Mouse (Mus musculus): ENCODE data around the gene Gm10642. TPM values are rescaled to one million over a fixed set of nuclear protein-coding genes. Genes with fewer than 3 reads are reported as not detected.
A peak's percentile ranks its signal among the peaks of the same experiment; 100 is the strongest.

Gene Gm10642
- polyA plus RNA-seq, 1 experiment: not detected

DNA sequence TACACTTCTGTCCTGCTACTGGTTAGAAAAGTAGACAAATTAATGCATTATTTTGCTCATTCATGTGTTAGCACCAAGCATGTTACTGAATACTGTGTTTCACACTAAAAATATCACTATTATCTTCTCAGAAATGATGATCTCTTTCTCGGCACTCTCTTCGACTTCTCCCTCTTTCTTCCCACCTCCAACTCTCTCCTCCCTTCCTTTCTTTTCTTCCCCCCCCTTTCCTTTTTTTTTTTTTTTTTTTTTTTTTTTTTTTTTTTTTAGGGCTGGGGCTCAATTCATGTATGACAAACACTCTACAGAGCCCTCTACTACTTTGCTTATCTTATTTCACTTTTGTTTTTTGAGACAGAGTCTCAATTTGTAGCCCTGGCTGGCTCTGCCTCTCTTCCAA lies 2.2 kb downstream of the Gm10642 start:
- TF ChIP-seq CTCF (IDR thresholded peaks at IDR 0.05; ENCODE audit: low read depth, low read length) (no peak), EP300 (IDR thresholded peaks at IDR 0.05; ENCODE audit: insufficient read depth, low read depth, low read length) (no peak), POLR2A (IDR thresholded peaks at IDR 0.05; ENCODE audit: insufficient read depth, low read length) (no peak)
- Histone ChIP-seq H3K27ac (ENCODE audit: insufficient read depth, low read length) (no peak overlapping the region), H3K9me3 (replicated peaks; ENCODE audit: control insufficient read depth, insufficient read depth, low read length, poor library complexity, severe bottlenecking) (no peaks in the 10 kb centered on the region), H3K4me1 (ENCODE audit: control insufficient read depth, insufficient read depth, low read length) (no peaks in the 10 kb centered on the region), H3K9ac (ENCODE audit: low read depth, poor library complexity, severe bottlenecking) (no peak overlapping the region), H3K36me3 (ENCODE audit: control insufficient read depth, insufficient read depth, low read length, poor library complexity, severe bottlenecking) (no peaks in the 10 kb centered on the region), H3K4me3 (ENCODE audit: low read depth, low read length) (no peak overlapping the region), H3K27me3 (ENCODE audit: control insufficient read depth, insufficient read depth, low read length, poor library complexity, severe bottlenecking) (no peaks in the 10 kb centered on the region)

DNA sequence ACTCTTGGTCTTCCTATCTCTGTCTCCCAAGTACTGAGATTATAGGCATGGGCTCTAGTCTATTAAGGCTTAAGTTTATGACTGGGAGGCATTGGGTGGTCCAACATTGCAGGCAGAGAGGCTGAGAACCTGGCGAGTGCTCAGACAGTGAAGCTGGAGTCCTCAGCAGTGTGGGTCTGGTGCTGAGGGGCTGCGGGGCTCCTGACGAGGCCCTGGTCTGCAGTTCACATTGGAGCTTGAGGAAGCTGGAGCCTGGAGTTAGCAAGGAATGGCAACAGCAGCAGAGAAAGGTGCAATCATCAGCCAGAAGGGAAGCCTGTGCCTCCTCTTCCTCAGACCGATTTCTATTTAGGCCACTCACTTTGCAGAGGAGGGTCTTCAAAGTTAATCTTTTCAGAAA lies 8.8 kb downstream of the Gm10642 start:
- TF ChIP-seq CTCF (IDR thresholded peaks at IDR 0.05; ENCODE audit: low read depth, low read length) (no peak), EP300 (IDR thresholded peaks at IDR 0.05; ENCODE audit: insufficient read depth, low read depth, low read length) (no peak), POLR2A (IDR thresholded peaks at IDR 0.05; ENCODE audit: insufficient read depth, low read length) (no peak)
- no peak overlapping the region for H3K4me3 ChIP-seq (ENCODE audit: low read depth, low read length)
- H3K27me3 ChIP-seq (ENCODE audit: control insufficient read depth, insufficient read depth, low read length, poor library complexity, severe bottlenecking): no peaks in the 10 kb centered on the region
- no peaks in the 10 kb centered on the region for H3K4me1 ChIP-seq (ENCODE audit: control insufficient read depth, insufficient read depth, low read length)
- H3K9ac ChIP-seq (ENCODE audit: low read depth, poor library complexity, severe bottlenecking): no peak overlapping the region
- no peaks in the 10 kb centered on the region for H3K36me3 ChIP-seq (ENCODE audit: control insufficient read depth, insufficient read depth, low read length, poor library complexity, severe bottlenecking)
- no peak overlapping the region for H3K27ac ChIP-seq (ENCODE audit: insufficient read depth, low read length)
- H3K9me3 ChIP-seq (replicated peaks; ENCODE audit: control insufficient read depth, insufficient read depth, low read length, poor library complexity, severe bottlenecking): no peaks in the 10 kb centered on the region

DNA sequence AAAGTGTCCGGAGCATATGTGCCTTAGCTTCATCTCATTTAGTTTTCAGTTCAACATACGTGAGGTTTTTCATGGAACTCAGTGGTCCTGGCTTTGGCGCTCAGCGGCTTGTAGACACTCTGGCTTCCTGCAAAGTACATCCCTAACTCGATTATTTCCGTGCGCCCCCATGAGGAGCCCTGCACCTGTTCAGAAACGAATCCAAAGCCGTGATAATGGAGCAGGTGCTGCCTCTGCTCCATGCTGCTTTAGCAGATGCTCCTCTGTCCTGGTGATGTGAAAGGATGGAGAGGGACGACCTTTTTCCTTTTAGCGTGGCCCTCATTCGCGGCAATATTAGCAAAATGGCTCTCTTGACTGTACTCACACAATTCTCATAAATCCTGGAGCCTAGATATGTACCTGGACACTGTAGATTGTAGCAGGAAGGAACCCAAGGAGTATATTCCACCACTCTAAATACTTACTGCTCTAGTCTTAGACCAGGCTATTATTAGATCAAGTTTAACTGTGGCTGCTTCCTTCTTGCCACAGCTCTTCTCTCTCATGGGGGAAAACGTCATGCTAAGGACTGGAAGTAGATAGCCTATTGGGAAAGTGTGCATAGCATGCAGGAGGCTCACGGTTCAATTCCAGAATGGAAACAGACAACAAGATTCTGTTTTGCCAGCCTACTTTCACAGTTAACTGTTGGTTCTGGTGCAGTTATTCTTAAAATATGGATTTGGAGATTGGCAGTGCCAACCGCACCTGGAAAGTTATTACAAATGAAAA lies 9.5 kb downstream of the Gm10642 start:
- H3K36me3 ChIP-seq (ENCODE audit: control insufficient read depth, insufficient read depth, low read length, poor library complexity, severe bottlenecking): no peaks in the 10 kb centered on the region
- H3K9ac ChIP-seq (ENCODE audit: low read depth, poor library complexity, severe bottlenecking): no peak overlapping the region
- no peaks in the 10 kb centered on the region for H3K27me3 ChIP-seq (ENCODE audit: control insufficient read depth, insufficient read depth, low read length, poor library complexity, severe bottlenecking)
- no peaks in the 10 kb centered on the region for H3K4me1 ChIP-seq (ENCODE audit: control insufficient read depth, insufficient read depth, low read length)
- H3K9me3 ChIP-seq (replicated peaks; ENCODE audit: control insufficient read depth, insufficient read depth, low read length, poor library complexity, severe bottlenecking): no peaks in the 10 kb centered on the region
- TF ChIP-seq CTCF (IDR thresholded peaks at IDR 0.05; ENCODE audit: low read depth, low read length): peak; percentile 14
- TF ChIP-seq EP300 (IDR thresholded peaks at IDR 0.05; ENCODE audit: insufficient read depth, low read depth, low read length): no peak
- no peak for TF ChIP-seq POLR2A (IDR thresholded peaks at IDR 0.05; ENCODE audit: insufficient read depth, low read length)
- H3K4me3 ChIP-seq (ENCODE audit: low read depth, low read length): no peak overlapping the region
- no peak overlapping the region for H3K27ac ChIP-seq (ENCODE audit: insufficient read depth, low read length)

DNA sequence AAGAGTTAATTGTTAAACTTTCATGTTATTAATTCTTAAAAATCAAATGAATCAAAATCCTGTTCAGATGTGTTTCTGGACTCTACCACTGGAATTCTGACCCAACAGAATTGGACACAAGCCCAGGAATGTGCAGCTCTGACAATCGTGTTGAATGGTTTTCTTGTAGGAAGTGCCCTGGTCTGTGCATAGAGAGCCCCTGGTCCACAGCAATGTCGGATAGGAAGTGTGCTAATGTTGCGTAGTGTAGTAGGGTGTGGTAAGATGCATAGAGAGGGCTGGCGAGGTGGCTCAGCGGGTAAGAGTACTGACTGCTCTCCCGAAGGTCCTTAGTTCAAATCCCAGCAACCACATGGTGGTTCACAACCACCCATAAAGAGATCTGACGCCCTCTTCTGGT lies 10.8 kb downstream of the Gm10642 start:
- Histone ChIP-seq H3K4me3 (ENCODE audit: low read depth, low read length) (no peak overlapping the region), H3K36me3 (ENCODE audit: control insufficient read depth, insufficient read depth, low read length, poor library complexity, severe bottlenecking) (no peaks in the 10 kb centered on the region), H3K27ac (ENCODE audit: insufficient read depth, low read length) (no peak overlapping the region), H3K27me3 (ENCODE audit: control insufficient read depth, insufficient read depth, low read length, poor library complexity, severe bottlenecking) (no peaks in the 10 kb centered on the region), H3K9me3 (replicated peaks; ENCODE audit: control insufficient read depth, insufficient read depth, low read length, poor library complexity, severe bottlenecking) (no peaks in the 10 kb centered on the region), H3K9ac (ENCODE audit: low read depth, poor library complexity, severe bottlenecking) (no peak overlapping the region), H3K4me1 (ENCODE audit: control insufficient read depth, insufficient read depth, low read length) (no peaks in the 10 kb centered on the region)
- TF ChIP-seq EP300 (IDR thresholded peaks at IDR 0.05; ENCODE audit: insufficient read depth, low read depth, low read length) (no peak), CTCF (IDR thresholded peaks at IDR 0.05; ENCODE audit: low read depth, low read length) (no peak), POLR2A (IDR thresholded peaks at IDR 0.05; ENCODE audit: insufficient read depth, low read length) (no peak)

DNA sequence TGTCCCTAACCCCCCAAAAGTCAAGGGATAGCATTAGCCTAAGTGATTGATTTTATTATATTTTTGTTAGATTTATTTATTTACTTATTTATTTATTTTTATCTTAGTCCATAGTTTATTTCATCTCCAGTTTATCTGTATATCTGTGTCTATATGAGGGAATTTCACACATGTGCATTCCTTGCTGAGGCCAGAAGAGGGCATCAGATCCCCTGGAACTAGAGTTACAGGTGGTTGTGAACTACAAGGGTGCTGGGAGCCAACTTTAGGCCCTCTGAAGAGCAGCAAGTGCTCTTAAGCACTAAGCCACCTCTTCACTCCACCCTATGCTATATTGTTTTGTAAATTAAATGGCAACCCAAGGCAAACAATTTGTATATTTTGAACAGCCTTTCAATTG lies 12.0 kb downstream of the Gm10642 start:
- Histone ChIP-seq H3K4me1 (ENCODE audit: control insufficient read depth, insufficient read depth, low read length) (no peaks in the 10 kb centered on the region), H3K27me3 (ENCODE audit: control insufficient read depth, insufficient read depth, low read length, poor library complexity, severe bottlenecking) (no peaks in the 10 kb centered on the region), H3K9me3 (replicated peaks; ENCODE audit: control insufficient read depth, insufficient read depth, low read length, poor library complexity, severe bottlenecking) (no peaks in the 10 kb centered on the region), H3K27ac (ENCODE audit: insufficient read depth, low read length) (no peak overlapping the region), H3K36me3 (ENCODE audit: control insufficient read depth, insufficient read depth, low read length, poor library complexity, severe bottlenecking) (no peaks in the 10 kb centered on the region), H3K4me3 (ENCODE audit: low read depth, low read length) (no peak overlapping the region), H3K9ac (ENCODE audit: low read depth, poor library complexity, severe bottlenecking) (no peak overlapping the region)
- TF ChIP-seq EP300 (IDR thresholded peaks at IDR 0.05; ENCODE audit: insufficient read depth, low read depth, low read length) (no peak), CTCF (IDR thresholded peaks at IDR 0.05; ENCODE audit: low read depth, low read length) (peak; percentile 30), POLR2A (IDR thresholded peaks at IDR 0.05; ENCODE audit: insufficient read depth, low read length) (no peak)

DNA sequence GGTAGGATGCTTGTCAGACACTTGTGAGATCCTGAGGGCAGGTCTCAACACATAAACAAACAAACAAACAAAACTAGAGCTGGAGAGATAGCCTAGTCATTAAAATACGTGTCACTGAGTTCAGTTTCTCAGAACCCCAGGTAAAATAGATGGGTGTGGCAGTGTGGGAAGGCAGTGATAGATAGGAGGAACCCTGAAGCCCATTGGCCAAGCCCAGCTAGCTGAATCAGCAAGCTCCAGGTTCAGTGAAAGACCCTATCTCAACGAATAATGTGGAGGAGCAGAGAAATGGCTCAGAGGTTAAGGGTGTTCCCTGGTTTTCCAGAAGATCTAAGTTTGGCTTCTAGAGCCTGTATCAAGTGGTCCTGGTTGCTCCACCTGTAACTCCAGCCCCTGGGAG lies 13.1 kb downstream of the Gm10642 start:
- Histone ChIP-seq H3K9ac (ENCODE audit: low read depth, poor library complexity, severe bottlenecking) (no peak overlapping the region), H3K4me1 (ENCODE audit: control insufficient read depth, insufficient read depth, low read length) (no peaks in the 10 kb centered on the region), H3K27me3 (ENCODE audit: control insufficient read depth, insufficient read depth, low read length, poor library complexity, severe bottlenecking) (no peaks in the 10 kb centered on the region), H3K9me3 (replicated peaks; ENCODE audit: control insufficient read depth, insufficient read depth, low read length, poor library complexity, severe bottlenecking) (no peaks in the 10 kb centered on the region), H3K27ac (ENCODE audit: insufficient read depth, low read length) (no peak overlapping the region), H3K36me3 (ENCODE audit: control insufficient read depth, insufficient read depth, low read length, poor library complexity, severe bottlenecking) (no peaks in the 10 kb centered on the region), H3K4me3 (ENCODE audit: low read depth, low read length) (no peak overlapping the region)
- no peak for TF ChIP-seq CTCF (IDR thresholded peaks at IDR 0.05; ENCODE audit: low read depth, low read length)
- TF ChIP-seq POLR2A (IDR thresholded peaks at IDR 0.05; ENCODE audit: insufficient read depth, low read length): no peak
- TF ChIP-seq EP300 (IDR thresholded peaks at IDR 0.05; ENCODE audit: insufficient read depth, low read depth, low read length): no peak

All from ES-Bruce4 (cell line).